Mouse (Mus musculus): ENCODE data around the gene Mrpl50. TPM values are rescaled to one million over a fixed set of nuclear protein-coding genes. Genes with fewer than 3 reads are reported as not detected.
"Not testable (repeated sequence)": the region's sequence is repeated elsewhere in the genome, so short reads cannot be mapped to it uniquely, and the experiment has no call there.

The Mrpl50 gene
- polyA plus RNA-seq, 1 experiment from 2014 or later = 90.0 TPM

- Histone ChIP-seq H3K4me3 (replicated peaks; ENCODE audit: low read depth, low read length) (peak overlapping the region; percentile 66; the same call in 1 of the 2 replicates), H3K4me1 (ENCODE audit: control insufficient read depth, insufficient read depth, low read length) (peaks cover 25% of the 10 kb centered on the region), H3K27ac (replicated peaks; ENCODE audit: low read depth, low read length) (no peak overlapping the region), H3K27me3 (ENCODE audit: control insufficient read depth, insufficient read depth, low read length) (no peaks in the 10 kb centered on the region), H3K9me3 (ENCODE audit: control insufficient read depth, low read length) (no peaks in the 10 kb centered on the region), H3K9ac (replicated peaks; ENCODE audit: low read length) (no peak overlapping the region), H3K36me3 (ENCODE audit: control insufficient read depth, insufficient read depth, low read length) (peaks cover 9% of the 10 kb centered on the region), H3K4me2 (ENCODE audit: low read length) (peak overlapping the region; percentile 67)
- ATAC-seq (ENCODE audit: low FRiP score, low TSS enrichment) (no peak), DNase-seq (no peak)
- WGBS = 70% methylated on average over 5 of the region's 5 CpGs
Observed at GRCm38 (mm10) chr4:49519476-49519875, 1.4 kb downstream of the Mrpl50 start.

DNA sequence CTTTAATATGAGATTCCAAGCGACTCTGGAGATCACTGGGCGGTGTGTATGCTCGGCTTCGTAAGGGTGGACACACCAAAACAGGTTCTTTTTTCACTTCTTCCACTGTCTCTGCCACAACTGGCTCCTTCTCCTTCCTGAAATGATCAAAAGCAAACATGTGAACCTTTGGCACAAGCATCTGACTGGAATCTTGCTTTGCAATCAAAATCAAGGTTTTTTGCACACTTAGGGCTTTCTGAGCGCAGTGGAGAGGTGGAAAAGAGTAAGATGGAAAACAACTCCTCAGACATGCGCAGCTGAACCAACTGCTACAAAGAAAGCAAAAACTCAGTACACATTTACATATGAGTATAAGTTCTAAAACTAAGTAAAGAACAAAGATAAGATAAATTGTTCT, 6.5 kb downstream of the Mrpl50 start:
- no peak overlapping the region for H3K4me3 ChIP-seq (replicated peaks; ENCODE audit: low read depth, low read length)
- WGBS = 97% methylated on average over 6 of the region's 6 CpGs
- no peak overlapping the region for H3K4me2 ChIP-seq (ENCODE audit: low read length)
- peaks cover 6% of the 10 kb centered on the region for H3K4me1 ChIP-seq (ENCODE audit: control insufficient read depth, insufficient read depth, low read length)
- no peaks in the 10 kb centered on the region for H3K9me3 ChIP-seq (ENCODE audit: control insufficient read depth, low read length)
- DNase-seq (no peak), ATAC-seq (ENCODE audit: low FRiP score, low TSS enrichment) (no peak)
- H3K36me3 ChIP-seq (ENCODE audit: control insufficient read depth, insufficient read depth, low read length) = peaks cover 26% of the 10 kb centered on the region
- no peak overlapping the region for H3K27ac ChIP-seq (replicated peaks; ENCODE audit: low read depth, low read length)
- no peak overlapping the region for H3K9ac ChIP-seq (replicated peaks; ENCODE audit: low read length)
- H3K27me3 ChIP-seq (ENCODE audit: control insufficient read depth, insufficient read depth, low read length) = no peaks in the 10 kb centered on the region

- Histone ChIP-seq H3K36me3 (ENCODE audit: control insufficient read depth, insufficient read depth, low read length) (peaks cover 26% of the 10 kb centered on the region), H3K27ac (replicated peaks; ENCODE audit: low read depth, low read length) (no peak overlapping the region), H3K9ac (replicated peaks; ENCODE audit: low read length) (no peak overlapping the region), H3K9me3 (ENCODE audit: control insufficient read depth, low read length) (no peaks in the 10 kb centered on the region), H3K27me3 (ENCODE audit: control insufficient read depth, insufficient read depth, low read length) (no peaks in the 10 kb centered on the region), H3K4me1 (ENCODE audit: control insufficient read depth, insufficient read depth, low read length) (no peaks in the 10 kb centered on the region), H3K4me3 (replicated peaks; ENCODE audit: low read depth, low read length) (no peak overlapping the region), H3K4me2 (ENCODE audit: low read length) (no peak overlapping the region)
- DNase-seq (no peak), ATAC-seq (ENCODE audit: low FRiP score, low TSS enrichment) (no peak)
- WGBS = 93% methylated on average over 4 of the region's 4 CpGs
Observed at GRCm38 (mm10) chr4:49512636-49513035, 8.3 kb downstream of the Mrpl50 start.

DNA sequence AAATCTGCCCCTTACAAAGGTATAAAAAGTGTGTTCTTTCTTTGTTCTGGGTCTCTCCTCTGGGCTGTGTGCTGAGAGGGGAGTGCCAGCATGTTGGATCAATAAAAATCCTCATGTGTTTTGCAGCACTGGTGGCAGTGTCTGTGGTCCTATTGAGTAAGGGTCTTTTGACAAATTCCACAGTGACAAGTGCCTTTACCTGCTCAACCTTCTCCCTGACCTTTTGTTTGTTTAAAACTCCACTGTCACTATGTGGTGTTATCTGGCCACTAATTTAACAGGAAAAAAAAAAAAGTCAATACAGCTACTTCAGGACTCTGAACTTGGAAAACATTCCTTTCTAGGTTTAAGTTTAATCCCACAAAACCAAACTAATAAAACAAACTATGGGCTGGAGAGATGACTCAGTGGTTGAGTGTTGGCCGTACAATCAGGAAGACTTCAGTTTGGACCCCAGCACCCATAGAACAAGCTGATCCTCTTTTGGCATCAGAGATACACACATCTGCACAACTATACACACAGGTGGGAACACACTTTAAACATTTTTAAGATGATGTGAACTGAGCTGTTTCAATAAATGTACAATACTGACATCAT, 10.6 kb downstream of the Mrpl50 start:
- not testable (repeated sequence) for ATAC-seq (ENCODE audit: low FRiP score, low TSS enrichment)
- 95% methylated on average over 1 of the region's 1 CpGs for WGBS

DNA sequence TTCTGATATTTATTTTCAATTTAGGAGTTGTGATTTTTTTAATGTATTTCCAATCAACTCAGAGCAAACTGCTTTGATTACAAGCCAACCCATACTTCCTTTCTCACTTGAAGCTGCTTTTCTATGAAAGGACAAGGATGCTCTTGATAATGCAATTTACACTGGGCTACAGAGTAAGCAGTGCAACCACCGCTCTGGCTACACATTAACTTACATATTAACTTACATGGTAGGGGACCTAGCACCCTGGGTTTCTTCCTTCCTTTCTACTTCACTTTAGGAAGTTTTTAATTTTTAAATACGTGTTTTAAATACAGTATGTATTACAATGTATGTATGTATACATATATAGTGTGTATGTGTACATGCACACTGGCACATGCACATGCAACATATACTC, 11.7 kb downstream of the Mrpl50 start:
- H3K9ac ChIP-seq (replicated peaks; ENCODE audit: low read length) = no peak overlapping the region
- H3K4me1 ChIP-seq (ENCODE audit: control insufficient read depth, insufficient read depth, low read length) = no peaks in the 10 kb centered on the region
- no peaks in the 10 kb centered on the region for H3K9me3 ChIP-seq (ENCODE audit: control insufficient read depth, low read length)
- no peak for ATAC-seq (ENCODE audit: low FRiP score, low TSS enrichment)
- no peak for DNase-seq
- no peak overlapping the region for H3K4me3 ChIP-seq (replicated peaks; ENCODE audit: low read depth, low read length)
- H3K27ac ChIP-seq (replicated peaks; ENCODE audit: low read depth, low read length) = no peak overlapping the region
- H3K36me3 ChIP-seq (ENCODE audit: control insufficient read depth, insufficient read depth, low read length) = peaks cover 22% of the 10 kb centered on the region
- WGBS = 92% methylated on average over 2 of the region's 2 CpGs
- no peaks in the 10 kb centered on the region for H3K27me3 ChIP-seq (ENCODE audit: control insufficient read depth, insufficient read depth, low read length)
- no peak overlapping the region for H3K4me2 ChIP-seq (ENCODE audit: low read length)

More for the DNA sequence above, 10.6 kb downstream of the Mrpl50 start:
- H3K4me2 ChIP-seq (ENCODE audit: low read length); H3K4me3 ChIP-seq (replicated peaks; ENCODE audit: low read depth, low read length); DNase-seq; H3K9ac ChIP-seq (replicated peaks; ENCODE audit: low read length); H3K27ac ChIP-seq (replicated peaks; ENCODE audit: low read depth, low read length); H3K27me3 ChIP-seq (ENCODE audit: control insufficient read depth, insufficient read depth, low read length); H3K4me1 ChIP-seq (ENCODE audit: control insufficient read depth, insufficient read depth, low read length); H3K9me3 ChIP-seq (ENCODE audit: control insufficient read depth, low read length): not testable (repeated sequence)
- H3K36me3 ChIP-seq (ENCODE audit: control insufficient read depth, insufficient read depth, low read length) = peaks cover 26% of the 10 kb centered on the region

- H3K4me3 ChIP-seq (replicated peaks; ENCODE audit: low read depth, low read length) = no peak within 1 kb of the TSS
- no peak within 1 kb of the TSS for H3K27ac ChIP-seq (replicated peaks; ENCODE audit: low read depth, low read length)
- 88% methylated on average over 3 of the region's 3 CpGs for WGBS
- no peak within 1 kb of the TSS for H3K9ac ChIP-seq (replicated peaks; ENCODE audit: low read length)
- H3K27me3 ChIP-seq (ENCODE audit: control insufficient read depth, insufficient read depth, low read length) = no peaks in the 10 kb centered on the region
- DNase-seq (no peak), ATAC-seq (ENCODE audit: low FRiP score, low TSS enrichment) (no peak)
- no peaks in the 10 kb centered on the region for H3K4me1 ChIP-seq (ENCODE audit: control insufficient read depth, insufficient read depth, low read length)
- no peaks in the 10 kb centered on the region for H3K36me3 ChIP-seq (ENCODE audit: control insufficient read depth, insufficient read depth, low read length)
- H3K4me2 ChIP-seq (ENCODE audit: low read length) = no peak within 1 kb of the TSS
- no peaks in the 10 kb centered on the region for H3K9me3 ChIP-seq (ENCODE audit: control insufficient read depth, low read length)
Observed at GRCm38 (mm10) chr4:49506386-49506785, 14.5 kb downstream of the Mrpl50 start, which contains the start of gene Baat. TSS of gene Baat (minus strand) at chr4:49506557.

DNA sequence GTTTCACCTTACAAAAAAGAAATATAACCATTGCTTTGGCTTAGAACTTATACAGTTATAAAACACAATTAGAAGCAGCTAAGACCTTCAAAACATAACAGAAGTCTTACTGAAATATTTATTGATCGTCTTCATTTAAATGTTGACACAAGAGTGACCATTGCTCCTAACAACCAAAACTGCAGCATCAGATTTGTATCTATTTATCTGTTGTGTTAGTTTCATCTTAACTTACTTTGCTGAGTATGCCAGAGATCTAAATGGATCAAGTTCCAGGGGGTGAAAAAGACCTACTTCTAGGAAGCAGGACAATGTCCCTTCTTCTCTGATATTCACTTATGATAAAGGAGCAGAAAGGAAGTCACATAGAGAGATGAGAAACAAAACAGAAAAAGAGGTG, 17.3 kb downstream of the Mrpl50 start:
- Histone ChIP-seq H3K27ac (replicated peaks; ENCODE audit: low read depth, low read length) (no peak overlapping the region), H3K4me2 (ENCODE audit: low read length) (no peak overlapping the region), H3K9me3 (ENCODE audit: control insufficient read depth, low read length) (no peaks in the 10 kb centered on the region), H3K36me3 (ENCODE audit: control insufficient read depth, insufficient read depth, low read length) (no peaks in the 10 kb centered on the region), H3K4me1 (ENCODE audit: control insufficient read depth, insufficient read depth, low read length) (no peaks in the 10 kb centered on the region), H3K4me3 (replicated peaks; ENCODE audit: low read depth, low read length) (no peak overlapping the region), H3K27me3 (ENCODE audit: control insufficient read depth, insufficient read depth, low read length) (no peaks in the 10 kb centered on the region), H3K9ac (replicated peaks; ENCODE audit: low read length) (no peak overlapping the region)
- no peak for ATAC-seq (ENCODE audit: low FRiP score, low TSS enrichment)
- 100% methylated on average over 1 of the region's 1 CpGs for WGBS
- DNase-seq = no peak

DNA sequence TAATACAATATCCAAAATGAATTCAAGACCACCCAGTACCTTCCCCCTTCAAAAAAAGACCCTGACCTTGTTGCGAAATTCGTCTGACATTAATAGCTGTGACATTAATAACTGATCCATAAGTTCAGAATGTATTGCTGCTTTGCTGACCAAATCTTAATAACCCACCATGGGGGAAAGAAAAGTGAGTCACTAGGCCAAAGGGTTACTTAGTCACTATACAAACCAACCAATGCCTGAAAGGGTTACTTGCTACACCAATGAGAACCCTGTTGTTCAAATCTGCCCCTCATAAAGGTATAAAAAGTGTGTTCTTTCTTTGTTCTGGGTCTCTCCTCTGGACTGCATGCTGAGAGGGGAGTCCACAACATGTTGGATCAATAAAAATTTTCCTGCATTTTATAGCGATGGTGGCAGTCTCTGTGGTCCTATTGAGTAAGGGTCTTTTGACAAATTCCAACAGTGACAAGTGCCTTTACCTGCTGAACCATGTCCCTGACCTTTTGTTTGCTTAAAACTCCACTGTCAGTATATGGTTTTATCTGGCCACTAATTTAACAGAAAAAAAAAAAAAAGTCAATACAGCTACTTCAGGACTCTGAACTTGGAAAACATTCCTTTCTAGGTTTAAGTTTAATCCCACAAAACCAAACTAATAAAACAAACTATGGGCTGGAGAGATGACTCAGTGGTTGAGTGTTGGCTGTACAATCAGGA, 34.8 kb downstream of the Mrpl50 start:
- not testable (repeated sequence) for H3K4me3 ChIP-seq (replicated peaks; ENCODE audit: low read depth, low read length); H3K27ac ChIP-seq (replicated peaks; ENCODE audit: low read depth, low read length); H3K4me2 ChIP-seq (ENCODE audit: low read length); ATAC-seq (ENCODE audit: low FRiP score, low TSS enrichment); H3K9ac ChIP-seq (replicated peaks; ENCODE audit: low read length); H3K36me3 ChIP-seq (ENCODE audit: control insufficient read depth, insufficient read depth, low read length); DNase-seq; H3K9me3 ChIP-seq (ENCODE audit: control insufficient read depth, low read length); H3K4me1 ChIP-seq (ENCODE audit: control insufficient read depth, insufficient read depth, low read length); H3K27me3 ChIP-seq (ENCODE audit: control insufficient read depth, insufficient read depth, low read length)
- WGBS = 77% methylated on average over 3 of the region's 3 CpGs

- H3K9me3 ChIP-seq (ENCODE audit: control insufficient read depth, low read length) = no peaks in the 10 kb centered on the region
- H3K9ac ChIP-seq (replicated peaks; ENCODE audit: low read length) = no peak overlapping the region
- H3K4me3 ChIP-seq (replicated peaks; ENCODE audit: low read depth, low read length) = no peak overlapping the region
- no peak for ATAC-seq (ENCODE audit: low FRiP score, low TSS enrichment)
- no peaks in the 10 kb centered on the region for H3K27me3 ChIP-seq (ENCODE audit: control insufficient read depth, insufficient read depth, low read length)
- H3K4me2 ChIP-seq (ENCODE audit: low read length) = no peak overlapping the region
- no peak overlapping the region for H3K27ac ChIP-seq (replicated peaks; ENCODE audit: low read depth, low read length)
- no peaks in the 10 kb centered on the region for H3K36me3 ChIP-seq (ENCODE audit: control insufficient read depth, insufficient read depth, low read length)
- no peak for DNase-seq
- H3K4me1 ChIP-seq (ENCODE audit: control insufficient read depth, insufficient read depth, low read length) = no peaks in the 10 kb centered on the region
Observed at GRCm38 (mm10) chr4:49485442-49485841, 35.5 kb downstream of the Mrpl50 start.

Measured in midbrain, embryonic 14.5 days (tissue).